Comparison of ENCODE assay signal across 8 mouse cellular contexts in genomic region chr1:51458731-51459450, GRCm38 (mm10). TPM values are rescaled to one million over a fixed set of nuclear protein-coding genes. Genes with fewer than 3 reads are reported as not detected.
A peak's percentile ranks its signal among the peaks of the same experiment; 100 is the strongest.
DNase-seq lines count a peak whose midpoint lies in the region; ATAC-seq and TF ChIP-seq lines count a peak whose summit lies in the region.

No protein-coding gene starts in this region.

- no peaks in the 10 kb centered on the region for H3K4me1 ChIP-seq in heart, embryonic 10.5 days
- H3K4me1 ChIP-seq in E14TG2a.4 (replicated peaks; ENCODE audit: low read depth, low read length), result peaks cover 5% of the 10 kb centered on the region
- peaks cover 2% of the 10 kb centered on the region for H3K4me1 ChIP-seq in cerebellum, adult 2 months (ENCODE audit: control insufficient read depth, insufficient read depth, low read length)
- peaks cover 3% of the 10 kb centered on the region; the same call in 1 of the 2 replicates for H3K4me1 ChIP-seq in lung, embryonic 14.5 days (ENCODE audit: insufficient read depth)

- 62% methylated on average over 10 of the region's 10 CpGs for WGBS in heart, embryonic 10.5 days
- WGBS in cerebellum, adult 2 months, result 68% methylated on average over 10 of the region's 10 CpGs
- 66% methylated on average over 10 of the region's 10 CpGs for WGBS in lung, embryonic 14.5 days

- peak; percentile 87 for DNase-seq in heart, adult 11 months
- DNase-seq in heart, embryonic 10.5 days (ENCODE audit: low spot score), result no peak
- peak; percentile 19 to 20 for DNase-seq in cerebellum, adult 2 months
- peak; percentile 92 for DNase-seq in induced T-regulatory cell, adult 2 months (ENCODE audit: low read depth)
- peak; percentile 84 for DNase-seq in lung, embryonic 14.5 days
- DNase-seq in splenic B cell, adult 2 months (ENCODE audit: low read depth, low spot score), result peak; percentile 87
- no peak for DNase-seq in layer of hippocampus, postnatal 25 days (ENCODE audit: extremely low spot score in 1 of 2, low spot score in 1 of 2)

- H3K9ac ChIP-seq in lung, embryonic 14.5 days, result no peak overlapping the region

- no peaks in the 10 kb centered on the region for H3K9me3 ChIP-seq in heart, embryonic 10.5 days
- no peaks in the 10 kb centered on the region for H3K9me3 ChIP-seq in E14TG2a.4 (ENCODE audit: low read length)
- no peaks in the 10 kb centered on the region for H3K9me3 ChIP-seq in lung, embryonic 14.5 days (ENCODE audit: low read depth, low read length)

- no peak for TF ChIP-seq POLR2A in cerebellum, adult 2 months (IDR thresholded peaks at IDR 0.05; ENCODE audit: borderline replicate concordance, insufficient read depth, low read length)

- no peak overlapping the region for H3K4me2 ChIP-seq in lung, embryonic 14.5 days

- peak; percentile 88 for TF ChIP-seq CTCF in E14TG2a.4 (conservative IDR thresholded peaks at IDR 0.05; ENCODE audit: low read length)
- peak; percentile 53; the same call in 1 of the 2 replicates for TF ChIP-seq CTCF in cerebellum, adult 2 months (IDR thresholded peaks at IDR 0.05; ENCODE audit: borderline replicate concordance, insufficient read depth, low read depth, low read length)
- peak; percentile 82 for TF ChIP-seq CTCF in lung, embryonic 14.5 days (IDR thresholded peaks at IDR 0.05; ENCODE audit: low read depth)

- H3K4me3 ChIP-seq in heart, embryonic 10.5 days, result no peak overlapping the region
- H3K4me3 ChIP-seq in E14TG2a.4 (replicated peaks; ENCODE audit: low read length), result peak overlapping the region; percentile 54
- H3K4me3 ChIP-seq in cerebellum, adult 2 months (replicated peaks; ENCODE audit: insufficient read depth, low read depth, low read length), result no peak overlapping the region
- no peak overlapping the region for H3K4me3 ChIP-seq in lung, embryonic 14.5 days (ENCODE audit: low read depth, low read length)

- H3K27ac ChIP-seq in heart, embryonic 10.5 days, result no peak overlapping the region
- no peak overlapping the region for H3K27ac ChIP-seq in cerebellum, adult 2 months (ENCODE audit: insufficient read depth, low read length)
- H3K27ac ChIP-seq in lung, embryonic 14.5 days (ENCODE audit: low read depth), result no peak overlapping the region

- 0 out of 2 replicates have a peak, but pooled peaks have one; percentile 13 for ATAC-seq in lung, embryonic 14.5 days (ENCODE audit: insufficient read depth)

- H3K27me3 ChIP-seq in heart, embryonic 10.5 days (ENCODE audit: insufficient read depth, poor library complexity, severe bottlenecking), result no peaks in the 10 kb centered on the region
- H3K27me3 ChIP-seq in E14TG2a.4 (ENCODE audit: insufficient read depth, low read length), result 0 out of 2 replicates have a peak, but pooled peaks cover 4% of the 10 kb centered on the region
- no peaks in the 10 kb centered on the region for H3K27me3 ChIP-seq in cerebellum, adult 2 months (ENCODE audit: control insufficient read depth, insufficient read depth, low read length)
- H3K27me3 ChIP-seq in lung, embryonic 14.5 days (ENCODE audit: insufficient read depth, low read length), result no peaks in the 10 kb centered on the region
- H3K27me3 ChIP-seq in splenic B cell, adult 2 months (ENCODE audit: control insufficient read depth, insufficient read depth, low read length, poor library complexity, severe bottlenecking), result no peaks in the 10 kb centered on the region

- no peaks in the 10 kb centered on the region for H3K36me3 ChIP-seq in heart, embryonic 10.5 days
- H3K36me3 ChIP-seq in E14TG2a.4 (ENCODE audit: insufficient read depth, low read length), result no peaks in the 10 kb centered on the region
- H3K36me3 ChIP-seq in lung, embryonic 14.5 days (ENCODE audit: insufficient read depth), result no peaks in the 10 kb centered on the region
- H3K36me3 ChIP-seq in splenic B cell, adult 2 months (ENCODE audit: control insufficient read depth, insufficient read depth, low read length, poor library complexity, severe bottlenecking), result no peaks in the 10 kb centered on the region

RNA-seq across cellular contexts. Expression of gene Nabp1, which starts 19.3 kb away (rescaled TPM):
- 18.8 and 21.5 TPM in 2 replicates for polyA plus RNA-seq in heart, embryonic 10.5 days (2016; fragmentation: Nextera tagmentation; extraction: Ambion mirVana)
- polyA plus RNA-seq in cerebellum, adult 2 months (2012; rRNA removed), result 8.2 and 9.6 TPM in 2 replicates
- 5.6 and 8.3 TPM in 2 replicates for polyA plus RNA-seq in lung, embryonic 14.5 days (2014; fragmentation: Nextera tagmentation; extraction: Ambion mirVana)
- 10 to 100 TPM; 15.6 to 22.3 TPM for total RNA-seq in layer of hippocampus, postnatal 25 days (2021)

Comparison
In these comparisons a context has a peak if more than half of its experiments do, and no peak if none do; other contexts are left out.
1. DNase-seq: peak in heart, adult 11 months (single experiment), cerebellum, adult 2 months (2 of 2), induced T-regulatory cell, adult 2 months (single experiment), lung, embryonic 14.5 days (single experiment) and splenic B cell, adult 2 months (single experiment); none in heart, embryonic 10.5 days (single experiment) and layer of hippocampus, postnatal 25 days (0 of 2).
2. Peak in every context shown above with its lines, with median percentiles within 50 percentile points of each other: CTCF ChIP-seq.